Mouse (Mus musculus): ENCODE data around the gene Drd5.

Gene Drd5

GRCm38 (mm10) chr5:38356927-38357326, 37.8 kb downstream of the Drd5 start:
- no peak for DNase-seq

- DNase-seq = no peak
Observed at GRCm38 (mm10) chr5:38359716-38360115, 40.5 kb downstream of the Drd5 start.

- DNase-seq = no peak
Observed at GRCm38 (mm10) chr5:38364396-38364795, 45.2 kb downstream of the Drd5 start.

- no peak for DNase-seq
Observed at GRCm38 (mm10) chr5:38365521-38365920, 46.4 kb downstream of the Drd5 start.

GRCm38 (mm10) chr5:38366650-38367470, 47.7 kb downstream of the Drd5 start:
- DNase-seq = no peak

- DNase-seq = no peak
Observed at GRCm38 (mm10) chr5:38371308-38371707, 52.1 kb downstream of the Drd5 start.
